Mouse (Mus musculus): ENCODE measurements around the gene Olfr55. TPM values are rescaled to one million over a fixed set of nuclear protein-coding genes. Genes with fewer than 3 reads are reported as not detected.
"Not testable (repeated sequence)": the region's sequence is repeated elsewhere in the genome, so short reads cannot be mapped to it uniquely, and the experiment has no call there.

Gene Olfr55
- not detected for total RNA-seq (2021)
- long read RNA-seq: 0 reads

DNA sequence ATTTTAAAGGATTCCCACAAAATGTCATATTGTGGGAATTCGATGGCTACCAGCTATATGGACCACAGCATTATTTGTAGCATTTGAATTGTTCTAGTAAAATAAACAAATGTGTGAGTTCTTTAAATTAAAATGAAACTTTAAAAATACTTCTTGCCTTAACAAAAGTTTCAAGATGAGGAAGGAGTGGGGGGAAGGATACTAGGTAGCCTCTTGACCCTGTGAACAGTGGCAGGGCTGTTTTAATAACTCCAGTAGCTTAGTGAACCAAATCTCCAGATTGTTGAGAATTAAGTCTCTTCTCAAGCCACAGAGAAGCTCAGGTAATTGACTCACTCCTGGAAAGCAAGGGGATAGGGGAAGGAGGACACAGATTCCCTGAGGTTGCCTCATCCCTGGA lies at the start of gene Olfr55:
Gene Olfr55, plus strand, starts transcription at position 301 of the 400 bp plus-strand sequence.
- not testable (repeated sequence) for DNase-seq (ENCODE audit: low spot score in 2 of 2)

DNA sequence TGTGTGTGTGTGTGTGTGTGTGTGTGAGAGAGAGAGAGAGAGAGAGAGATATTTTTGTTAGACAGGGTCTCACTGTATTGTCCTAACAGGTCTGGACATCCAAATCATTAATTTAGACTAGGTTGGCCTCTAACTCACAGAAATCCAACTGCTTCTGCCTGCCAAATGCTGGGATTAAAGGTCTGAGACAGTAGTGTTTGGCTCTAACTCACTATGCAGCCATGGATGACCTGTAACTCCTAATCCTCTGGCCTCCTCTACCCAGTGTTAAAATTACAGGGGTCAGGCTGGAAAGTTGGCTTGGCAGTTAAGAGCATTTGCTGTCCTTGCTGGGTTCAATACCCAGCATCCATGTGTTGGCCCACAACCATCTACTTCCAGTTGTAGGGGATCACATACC lies 43.7 kb upstream of the Olfr55 start:
- DNase-seq (ENCODE audit: low spot score in 2 of 2): no peak

DNA sequence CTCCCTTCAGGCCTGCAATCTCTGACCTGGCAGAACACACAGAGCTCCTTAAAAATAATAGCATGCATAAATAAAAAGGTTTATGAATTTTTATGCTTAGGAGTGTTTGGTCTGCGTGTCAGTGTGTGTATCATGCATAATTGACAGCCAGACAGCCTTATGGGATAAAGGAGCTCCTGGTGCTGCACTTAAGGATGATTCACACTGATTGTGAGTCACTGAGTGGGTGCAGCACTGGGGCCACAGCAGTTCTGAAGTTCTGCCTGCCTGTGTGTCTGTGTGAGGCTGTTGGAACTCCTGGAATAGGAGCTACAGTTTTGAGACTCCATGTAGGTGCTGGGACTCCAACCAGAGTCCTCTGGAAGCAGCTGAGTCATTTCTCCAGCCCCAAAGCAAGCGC lies 42.0 kb upstream of the Olfr55 start:
- no peak for DNase-seq (ENCODE audit: low spot score in 2 of 2)

DNA sequence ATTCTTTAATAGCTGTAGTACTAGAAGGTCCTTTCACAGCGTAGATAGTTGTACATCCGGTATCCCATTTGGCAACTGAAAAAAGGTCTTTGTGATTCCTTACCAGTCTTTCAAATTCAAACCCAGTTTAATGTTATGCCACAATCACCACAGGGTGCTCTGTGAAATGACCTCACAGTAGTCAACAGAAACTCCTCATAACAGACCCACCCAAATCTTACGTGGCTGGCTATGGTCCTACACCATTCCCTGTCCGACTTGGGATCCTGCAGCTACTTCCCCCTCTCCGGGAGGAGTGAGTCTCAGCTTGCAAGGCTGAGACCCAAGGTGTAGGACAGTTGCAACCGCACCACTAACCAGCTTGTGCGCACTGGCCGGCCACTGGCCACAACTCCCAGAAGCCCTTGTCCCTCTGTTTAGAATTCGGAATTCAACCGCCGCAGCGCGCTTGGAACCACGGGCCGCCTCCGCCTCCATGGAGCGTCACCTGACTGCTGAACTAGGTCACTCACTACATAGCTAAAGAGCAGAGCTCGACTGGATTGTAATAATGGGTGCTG lies 28.9 kb upstream of the Olfr55 start, which contains the start of gene Morc2b:
Gene Morc2b, minus strand, starts transcription at position 423 of the 560 bp plus-strand sequence.
- no peak for DNase-seq (ENCODE audit: low spot score in 2 of 2)

DNA sequence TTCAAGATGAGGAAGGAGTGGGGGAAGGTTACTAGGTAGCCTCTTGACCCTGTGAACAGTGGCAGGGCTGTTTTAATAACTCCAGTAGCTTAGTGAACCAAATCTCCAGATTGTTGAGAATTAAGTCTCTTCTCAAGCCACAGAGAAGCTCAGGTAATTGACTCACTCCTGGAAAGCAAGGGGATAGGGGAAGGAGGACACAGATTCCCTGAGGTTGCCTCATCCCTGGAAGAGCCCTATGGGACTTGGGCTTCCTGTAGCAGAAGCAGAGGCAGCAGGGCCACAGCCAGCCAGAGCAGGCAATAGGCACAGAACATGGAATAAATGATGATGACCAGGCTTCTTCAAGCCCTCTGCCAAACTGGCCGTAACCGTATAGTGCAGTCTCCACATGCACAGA lies 22.8 kb downstream of the Olfr55 start, which contains the start of gene Olfr239:
Gene Olfr239, plus strand, starts transcription at position 301 of the 400 bp plus-strand sequence.
- DNase-seq (ENCODE audit: low spot score in 2 of 2): not testable (repeated sequence)

DNA sequence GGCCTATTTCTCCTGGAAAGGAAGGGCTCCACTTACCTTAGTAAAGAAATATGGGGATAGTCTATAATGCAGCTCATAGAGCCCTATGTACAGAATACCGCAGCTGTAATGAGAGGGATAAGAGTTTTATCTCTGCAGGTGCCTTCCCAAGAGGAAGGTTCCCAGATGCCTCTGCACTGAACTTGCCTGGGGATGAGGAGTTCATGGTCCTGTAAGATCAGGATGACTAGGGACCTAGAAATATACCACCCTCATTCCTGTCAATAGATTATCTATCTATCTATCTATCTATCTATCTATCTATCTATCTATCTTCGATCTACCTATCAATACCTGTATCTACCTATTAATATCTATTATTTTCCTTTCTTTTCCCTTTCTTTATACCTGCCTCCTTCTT lies 53.3 kb downstream of the Olfr55 start, which contains the start of gene Olfr1564:
Gene Olfr1564, minus strand, starts transcription at position 101 of the 400 bp plus-strand sequence.
- DNase-seq (ENCODE audit: low spot score in 2 of 2): no peak

Other genes with a start within 250 kb of the Olfr55 start
- 10 to 100 TPM; 20.9 to 23.1 TPM for gene Cyp4f13, start 221.0 kb upstream of the Olfr55 start, total RNA-seq (2021)
- gene Zfp472, start 202.6 kb upstream of the Olfr55 start, total RNA-seq (2021): 1 to 10 TPM; 5.1 to 6.2 TPM
- 10 to 100 TPM; 17.0 to 19.3 TPM for gene Zfp952, start 175.3 kb upstream of the Olfr55 start, total RNA-seq (2021)
- 10 to 100 TPM; 16.3 to 23.5 TPM for gene Zfp763, start 135.0 kb upstream of the Olfr55 start, total RNA-seq (2021)
- gene 4921501E09Rik, start 100.4 kb upstream of the Olfr55 start, total RNA-seq (2021): not detected
- 10 to 100 TPM; 21.7 TPM for gene Zfp563, start 79.1 kb upstream of the Olfr55 start, total RNA-seq (2021)
- 1 to 10 TPM; 3.6 to 3.7 TPM for gene Morc2b, start 28.8 kb upstream of the Olfr55 start, total RNA-seq (2021)
- not detected for gene Olfr239, start 22.9 kb downstream of the Olfr55 start, total RNA-seq (2021)
- gene Olfr1564, start 53.2 kb downstream of the Olfr55 start, total RNA-seq (2021): 1 to 10 TPM in 1 of 2 experiments, under 1 TPM in 1; 0.79 to 1.3 TPM
- gene Zfp955a, start 86.7 kb downstream of the Olfr55 start, total RNA-seq (2021): 10 to 100 TPM; 12.3 to 12.4 TPM
- under 1 TPM in 1 of 2 experiments, not detected in 1; 0.05 TPM for gene Olfr63, start 96.2 kb downstream of the Olfr55 start, total RNA-seq (2021)
- gene Zfp955b, start 121.1 kb downstream of the Olfr55 start, total RNA-seq (2021): 10 to 100 TPM; 29.1 to 31.9 TPM
- 10 to 100 TPM; 20.1 to 20.5 TPM for gene Zfp81, start 190.4 kb downstream of the Olfr55 start, total RNA-seq (2021)
- 10 to 100 TPM; 11.4 to 12.7 TPM for gene Zfp101, start 226.2 kb downstream of the Olfr55 start, total RNA-seq (2021)

Data from layer of hippocampus, adult 18-20 months (tissue).